24 mouse cellular contexts compared by ENCODE assay signal in genomic region chr14:72598976-72599740, GRCm38 (mm10).
DNase-seq lines count a peak whose midpoint lies in the region; ATAC-seq and TF ChIP-seq lines count a peak whose summit lies in the region.
"Had no signal": no experiment of that assay in that cellular context is flagged by ENCODE, and none has a peak within 500 bp of the region (broad histone marks: within the 10 kb centered on the region; RNA-seq: fewer than 3 reads in every experiment).

No protein-coding gene starts in this region.

- peak; percentile 10 for DNase-seq in hindbrain, embryonic 14.5 days (ENCODE audit: low spot score)
- no peak for DNase-seq in liver, embryonic 14.5 days (ENCODE audit: low read depth in 3 of 3, low spot score in 3 of 3)
- no peak for DNase-seq in testis, postnatal 14 days (ENCODE audit: low spot score)
- DNase-seq: adrenal gland, adult 8-10 months; adrenal gland, postnatal 14 days; adrenal gland, postnatal 36 days; B cell, adult 2 months; cerebellum, adult 11-12 months; cerebellum, adult 2 months; cerebellum, adult 9-10 months; cerebellum, postnatal 10 days; cerebellum, postnatal 25 days had no signal

- no peak for TF ChIP-seq POLR2A in testis, adult 2 months (IDR thresholded peaks at IDR 0.05; ENCODE audit: control insufficient read depth, low read depth, low read length)

- TF ChIP-seq EP300 in liver, embryonic 14.5 days (IDR thresholded peaks at IDR 0.05; ENCODE audit: low read depth): no peak

- H3K9ac ChIP-seq in hindbrain, embryonic 14.5 days: no peak overlapping the region
- H3K9ac ChIP-seq in hindbrain, embryonic 13.5 days: no peak overlapping the region
- H3K9ac ChIP-seq in liver, embryonic 14.5 days (replicated peaks): no peak overlapping the region
- no peak overlapping the region for H3K9ac ChIP-seq in liver, embryonic 12.5 days
- H3K9ac ChIP-seq: embryonic facial prominence, embryonic 12.5 days; forebrain, embryonic 13.5 days; forebrain, embryonic 15.5 days had no signal

- no peak overlapping the region for H3K4me3 ChIP-seq in hindbrain, embryonic 14.5 days (replicated peaks; ENCODE audit: low read length)
- H3K4me3 ChIP-seq in hindbrain, embryonic 13.5 days: no peak overlapping the region
- H3K4me3 ChIP-seq in liver, embryonic 14.5 days (ENCODE audit: insufficient read depth in 1 of 2, low read depth in 2 of 2, low read length in 2 of 2): no peak overlapping the region
- H3K4me3 ChIP-seq in liver, embryonic 12.5 days: no peak overlapping the region
- peak overlapping the region; percentile 34; the same call in 1 of the 2 replicates for H3K4me3 ChIP-seq in testis, adult 2 months (ENCODE audit: control insufficient read depth, low read depth, low read length)
- H3K4me3 ChIP-seq: embryonic facial prominence, embryonic 10.5 days; embryonic facial prominence, embryonic 12.5 days; forebrain, embryonic 13.5 days; forebrain, embryonic 15.5 days had no signal

- H3K9me3 ChIP-seq in hindbrain, embryonic 14.5 days (ENCODE audit: control insufficient read depth, low read length): no peaks in the 10 kb centered on the region
- H3K9me3 ChIP-seq in hindbrain, embryonic 13.5 days: no peaks in the 10 kb centered on the region
- no peaks in the 10 kb centered on the region for H3K9me3 ChIP-seq in liver, embryonic 14.5 days (ENCODE audit: control insufficient read depth, low read length)
- H3K9me3 ChIP-seq in liver, embryonic 12.5 days (replicated peaks): no peaks in the 10 kb centered on the region
- H3K9me3 ChIP-seq: embryonic facial prominence, embryonic 10.5 days; embryonic facial prominence, embryonic 12.5 days; forebrain, embryonic 13.5 days; forebrain, embryonic 15.5 days; G1E had no signal

- no peak for ATAC-seq in hindbrain, embryonic 14.5 days (ENCODE audit: low FRiP score)
- ATAC-seq in hindbrain, embryonic 13.5 days (ENCODE audit: low FRiP score): no peak
- no peak for ATAC-seq in liver, embryonic 14.5 days (ENCODE audit: insufficient read depth)
- ATAC-seq in liver, embryonic 12.5 days: no peak
- ATAC-seq: activated CD4-positive, CD25-positive, alpha-beta regulatory T cell, adult 4 months; CD4-positive, CD25-positive, alpha-beta regulatory T cell, adult 4 months; forebrain, embryonic 13.5 days; forebrain, embryonic 15.5 days; Patski had no signal

- no peak for TF ChIP-seq CTCF in liver, embryonic 14.5 days (IDR thresholded peaks at IDR 0.05; ENCODE audit: low read depth)
- TF ChIP-seq CTCF in testis, adult 2 months (IDR thresholded peaks at IDR 0.05; ENCODE audit: control insufficient read depth, insufficient read depth, insufficient replicate concordance, low read depth, low read length): no peak

- H3K4me2 ChIP-seq in hindbrain, embryonic 14.5 days (replicated peaks): no peak overlapping the region
- H3K4me2 ChIP-seq in hindbrain, embryonic 13.5 days: no peak overlapping the region
- H3K4me2 ChIP-seq in liver, embryonic 14.5 days (ENCODE audit: low read depth): peak overlapping the region; percentile 15; the same call in 1 of the 2 replicates
- H3K4me2 ChIP-seq in liver, embryonic 12.5 days: no peak overlapping the region
- H3K4me2 ChIP-seq: embryonic facial prominence, embryonic 12.5 days; forebrain, embryonic 13.5 days; forebrain, embryonic 15.5 days had no signal

- H3K27me3 ChIP-seq in hindbrain, embryonic 14.5 days (ENCODE audit: control insufficient read depth, insufficient read depth, low read length): no peaks in the 10 kb centered on the region
- no peaks in the 10 kb centered on the region for H3K27me3 ChIP-seq in hindbrain, embryonic 13.5 days
- H3K27me3 ChIP-seq in liver, embryonic 14.5 days (ENCODE audit: control insufficient read depth, insufficient read depth, low read length): no peaks in the 10 kb centered on the region
- no peaks in the 10 kb centered on the region for H3K27me3 ChIP-seq in liver, embryonic 12.5 days (replicated peaks)
- H3K27me3 ChIP-seq in testis, adult 2 months (ENCODE audit: control insufficient read depth, insufficient read depth, low read length): no peaks in the 10 kb centered on the region
- H3K27me3 ChIP-seq: CH12.LX; embryonic facial prominence, embryonic 12.5 days; forebrain, embryonic 13.5 days; forebrain, embryonic 15.5 days; Patski had no signal

- 95% methylated on average over 7 of the region's 7 CpGs for WGBS in hindbrain, embryonic 14.5 days
- 96% methylated on average over 7 of the region's 7 CpGs for WGBS in hindbrain, embryonic 13.5 days
- WGBS in liver, embryonic 14.5 days (ENCODE audit: insufficient replicate concordance): 75% methylated on average over 7 of the region's 7 CpGs
- WGBS in liver, embryonic 12.5 days (ENCODE audit: insufficient replicate concordance): 85% methylated on average over 7 of the region's 7 CpGs

- H3K27ac ChIP-seq in hindbrain, embryonic 14.5 days: no peak overlapping the region
- H3K27ac ChIP-seq in hindbrain, embryonic 13.5 days: no peak overlapping the region
- no peak overlapping the region for H3K27ac ChIP-seq in liver, embryonic 14.5 days
- H3K27ac ChIP-seq in liver, embryonic 12.5 days: no peak overlapping the region
- H3K27ac ChIP-seq in testis, adult 2 months (ENCODE audit: control insufficient read depth, insufficient read depth, low read depth, low read length): no peak overlapping the region
- H3K27ac ChIP-seq: embryonic facial prominence, embryonic 10.5 days; embryonic facial prominence, embryonic 12.5 days; forebrain, embryonic 13.5 days; forebrain, embryonic 15.5 days had no signal

- peaks cover 26% of the 10 kb centered on the region for H3K4me1 ChIP-seq in hindbrain, embryonic 14.5 days (replicated peaks; ENCODE audit: control insufficient read depth, insufficient read depth, low read length)
- H3K4me1 ChIP-seq in hindbrain, embryonic 13.5 days (replicated peaks): peaks cover 24% of the 10 kb centered on the region
- peaks cover 0 to 9% of the 10 kb centered on the region in 2 experiments for H3K4me1 ChIP-seq in liver, embryonic 14.5 days (replicated peaks; ENCODE audit: control insufficient read depth in 2 of 2, insufficient read depth in 2 of 2, low read length in 1 of 2)
- H3K4me1 ChIP-seq in liver, embryonic 12.5 days: peaks cover 18% of the 10 kb centered on the region
- H3K4me1 ChIP-seq in testis, adult 2 months (ENCODE audit: control insufficient read depth, insufficient read depth, low read length): no peaks in the 10 kb centered on the region

- H3K36me3 ChIP-seq in hindbrain, embryonic 14.5 days (replicated peaks; ENCODE audit: control insufficient read depth, insufficient read depth): peaks cover 14% of the 10 kb centered on the region; the same call in 1 of the 2 replicates
- peaks cover 10% of the 10 kb centered on the region for H3K36me3 ChIP-seq in hindbrain, embryonic 13.5 days
- no peaks in the 10 kb centered on the region for H3K36me3 ChIP-seq in liver, embryonic 14.5 days (replicated peaks; ENCODE audit: control insufficient read depth, insufficient read depth, low read depth)
- H3K36me3 ChIP-seq in liver, embryonic 12.5 days: peaks cover 14% of the 10 kb centered on the region; the same call in 1 of the 2 replicates
- no peaks in the 10 kb centered on the region for H3K36me3 ChIP-seq in testis, adult 2 months (ENCODE audit: control insufficient read depth, insufficient read depth, low read length)
